Mouse (Mus musculus) brain, embryonic 14.5 days (tissue): ENCODE data around the gene Scrn1.

Experiments
- CTCF ChIP-seq: fragments of 200-500 bp; IDR thresholded peaks from 2 replicates; pipeline ENCODE4 v1.5.1; 2012; ENCODE audit warnings: inconsistent platforms, mild to moderate bottlenecking, moderate library complexity, borderline replicate concordance; ENCODE audit not compliant: insufficient read depth, insufficient read length; ENCODE audit errors: extremely low read depth
- POLR2A ChIP-seq: fragments of 200-500 bp; IDR thresholded peaks from 2 replicates; pipeline ENCODE4 v1.6.1; 2012; ENCODE audit warnings: mild to moderate bottlenecking, inconsistent platforms, borderline replicate concordance; ENCODE audit not compliant: poor library complexity, insufficient read depth, insufficient read length, severe bottlenecking; ENCODE audit errors: extremely low read depth

GRCm38 (mm10) chr6:54542836-54543235 lies 23.5 kb downstream of the Scrn1 start:
- TF ChIP-seq CTCF (no peak), POLR2A (no peak)
